Mouse (Mus musculus): ENCODE measurements around the gene Rnf130.

Gene Rnf130

GRCm38 (mm10) chr11:50145529-50145928 is 120.4 kb downstream of the Rnf130 start:
- no peak for DNase-seq

GRCm38 (mm10) chr11:50146121-50146520 is 121.0 kb downstream of the Rnf130 start:
- DNase-seq, result no peak

- no peak for DNase-seq
Observed at GRCm38 (mm10) chr11:50147267-50147957, 122.3 kb downstream of the Rnf130 start.

- DNase-seq, result peak; percentile 60
Observed at GRCm38 (mm10) chr11:50147958-50148476, 122.9 kb downstream of the Rnf130 start.

GRCm38 (mm10) chr11:50149200-50149599 is 124.1 kb downstream of the Rnf130 start:
- no peak for DNase-seq

GRCm38 (mm10) chr11:50149603-50150150 is 124.5 kb downstream of the Rnf130 start:
- DNase-seq, result no peak

GRCm38 (mm10) chr11:50151374-50151773 is 126.2 kb downstream of the Rnf130 start:
- DNase-seq, result no peak

GRCm38 (mm10) chr11:50154166-50154565 is 129.0 kb downstream of the Rnf130 start:
- DNase-seq, result no peak

All from cerebellum, adult 11-12 months (tissue).